Mouse (Mus musculus) kidney, adult 18-20 months (tissue): ENCODE measurements around the gene Fam53b.
"Not testable (repeated sequence)": the region's sequence is repeated elsewhere in the genome, so short reads cannot be mapped to it uniquely, and the experiment has no call there.

Experiments used
- DNase-seq: peaks from one replicate; pipeline ENCODE4 v3.0.0; 2021

The Fam53b gene

GRCm38 (mm10) chr7:132669999-132670862 lies 143.5 kb downstream of the Fam53b start:
- DNase-seq, result peak; percentile 35

DNA sequence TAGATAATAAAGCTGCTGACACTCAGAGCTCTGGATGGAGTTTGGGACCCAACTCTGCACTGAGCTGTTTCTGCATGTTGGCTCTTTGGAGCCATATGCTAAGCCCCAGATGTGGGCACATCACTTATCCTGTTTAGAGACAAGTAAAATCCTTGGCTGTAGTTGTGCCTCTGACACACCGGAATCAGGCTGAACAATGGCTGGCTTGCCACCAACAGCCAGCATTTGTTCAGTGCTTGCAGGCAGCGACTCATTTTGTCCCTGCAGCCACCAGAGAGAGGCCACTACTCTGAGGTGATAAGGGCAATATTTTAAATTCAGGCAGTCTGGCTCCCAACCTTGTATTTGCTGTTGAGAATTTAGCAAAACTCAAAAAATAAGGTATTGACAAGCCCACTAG lies 145.1 kb downstream of the Fam53b start:
- peak; percentile 62 for DNase-seq

DNA sequence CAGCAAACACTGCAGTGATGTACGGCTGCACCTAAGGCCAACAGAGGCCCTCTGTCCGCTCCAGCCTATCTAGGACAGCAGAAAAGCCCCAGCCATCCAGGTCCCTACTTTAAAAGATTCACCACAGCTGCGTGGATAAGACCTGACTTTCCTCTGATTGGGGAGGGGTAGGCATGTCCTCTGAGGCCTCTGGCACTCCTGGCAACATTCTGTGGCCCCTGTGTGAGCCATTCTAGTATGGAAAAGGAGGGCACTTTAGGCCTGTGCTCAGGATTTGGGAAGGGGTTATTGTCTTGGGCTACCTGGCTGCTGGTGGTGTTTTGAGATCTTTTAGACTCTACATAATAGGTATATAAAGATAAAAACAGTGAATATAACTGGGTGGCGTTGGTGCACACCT lies 147.2 kb downstream of the Fam53b start:
- no peak for DNase-seq

DNA sequence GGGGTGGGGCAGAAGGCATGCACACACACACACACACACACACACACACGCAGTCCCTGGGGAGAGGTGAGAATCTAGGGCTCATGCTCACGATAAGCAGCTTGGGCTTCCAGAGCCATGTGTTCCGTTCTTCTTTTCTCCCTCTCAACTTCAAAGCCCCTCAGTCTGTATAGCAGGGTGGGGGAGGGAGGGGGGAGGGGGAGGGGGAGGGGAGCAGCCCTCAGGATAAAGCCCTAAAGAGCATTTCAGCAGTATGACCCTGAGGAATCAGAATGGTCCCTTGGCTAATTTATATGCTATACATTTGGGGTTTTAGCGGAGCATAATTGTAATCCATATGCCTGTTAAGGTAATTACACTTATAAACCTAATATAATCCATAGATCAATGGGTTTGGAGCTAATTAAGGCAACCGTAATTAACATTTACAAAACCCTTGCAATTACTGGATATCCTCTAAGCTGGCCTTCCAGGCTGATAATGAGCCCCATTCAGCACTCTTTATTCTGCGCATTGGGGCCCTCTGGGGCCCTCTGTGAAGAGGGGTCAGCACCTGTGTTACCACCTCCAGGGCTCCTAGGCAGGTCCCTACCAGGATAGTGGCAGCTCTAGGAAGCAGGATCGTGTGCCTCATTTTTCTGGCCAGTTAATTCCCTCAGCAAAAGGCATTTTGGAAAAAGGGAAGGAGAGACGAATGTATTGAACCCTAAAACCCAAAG lies 147.9 kb downstream of the Fam53b start:
- no peak for DNase-seq

- DNase-seq, result no peak
Observed at GRCm38 (mm10) chr7:132664815-132665214, 148.9 kb downstream of the Fam53b start.

DNA sequence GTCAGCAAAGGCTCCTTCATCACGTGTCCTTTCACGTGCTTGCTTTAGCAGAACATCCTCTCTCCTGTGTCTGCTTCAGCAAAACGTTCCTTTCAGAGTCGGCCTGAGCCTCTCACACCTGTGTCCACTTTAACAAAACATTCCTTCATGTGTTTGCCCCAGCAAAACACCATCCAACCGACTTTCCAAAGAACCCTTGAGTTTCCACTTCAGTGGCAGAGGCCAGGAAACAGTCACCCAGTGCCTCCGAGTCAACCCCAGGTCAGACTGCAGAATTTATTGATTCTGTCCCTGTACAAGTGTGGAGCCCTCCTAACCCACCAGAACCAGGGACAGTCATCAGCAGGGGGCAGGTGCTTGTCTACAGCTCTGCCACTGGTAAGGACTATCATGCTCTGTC lies 150.9 kb downstream of the Fam53b start:
- DNase-seq, result not testable (repeated sequence)
